Mouse (Mus musculus): Measurements from ENCODE around the gene Dexi.

Gene Dexi

GRCm38 (mm10) chr16:10542698-10543365 lies at the start of gene Dexi:
TSS of gene Dexi (minus strand) at chr16:10543054.
- DNase-seq: peak; percentile 96 to 97

- no peak for DNase-seq
Observed at GRCm38 (mm10) chr16:10586546-10586945, 43.7 kb upstream of the Dexi start.

- DNase-seq: peak in 1 of 2 experiments; percentile 36
Observed at GRCm38 (mm10) chr16:10585165-10585564, 42.3 kb upstream of the Dexi start.

GRCm38 (mm10) chr16:10581234-10581898 lies 38.5 kb upstream of the Dexi start:
- no peak for DNase-seq

GRCm38 (mm10) chr16:10578376-10578775 lies 35.5 kb upstream of the Dexi start:
- no peak for DNase-seq

- DNase-seq: no peak
Observed at GRCm38 (mm10) chr16:10577548-10577947, 34.7 kb upstream of the Dexi start.

GRCm38 (mm10) chr16:10575915-10576314 lies 33.1 kb upstream of the Dexi start:
- no peak for DNase-seq

- no peak for DNase-seq
Observed at GRCm38 (mm10) chr16:10574936-10575335, 32.1 kb upstream of the Dexi start.

- DNase-seq: no peak
Observed at GRCm38 (mm10) chr16:10571820-10572219, 29.0 kb upstream of the Dexi start.

- peak in 1 of 2 experiments; percentile 40 for DNase-seq
Observed at GRCm38 (mm10) chr16:10570708-10571107, 27.9 kb upstream of the Dexi start.

GRCm38 (mm10) chr16:10569809-10570395 lies 27.0 kb upstream of the Dexi start:
- DNase-seq: no peak

GRCm38 (mm10) chr16:10567153-10567552 lies 24.3 kb upstream of the Dexi start:
- DNase-seq: no peak

GRCm38 (mm10) chr16:10565278-10565885 lies 22.5 kb upstream of the Dexi start:
- peak; percentile 45 to 55 for DNase-seq

GRCm38 (mm10) chr16:10559991-10560390 lies 17.1 kb upstream of the Dexi start:
- DNase-seq: no peak

- no peak for DNase-seq
Observed at GRCm38 (mm10) chr16:10553858-10554257, 11.0 kb upstream of the Dexi start.

- no peak for DNase-seq
Observed at GRCm38 (mm10) chr16:10551592-10551991, 8.7 kb upstream of the Dexi start.

- no peak for DNase-seq
Observed at GRCm38 (mm10) chr16:10549600-10549999, 6.7 kb upstream of the Dexi start.

GRCm38 (mm10) chr16:10548938-10549337 lies 6.1 kb upstream of the Dexi start:
- no peak for DNase-seq

- no peak for DNase-seq
Observed at GRCm38 (mm10) chr16:10546865-10547264, 4.0 kb upstream of the Dexi start.

GRCm38 (mm10) chr16:10544995-10545622 lies 2.3 kb upstream of the Dexi start, which contains the start of gene Clec16a:
TSS of gene Clec16a (plus strand) at chr16:10545339.
- peak; percentile 94 to 96 for DNase-seq

GRCm38 (mm10) chr16:10542266-10542665 lies 588 bp downstream of the Dexi start:
- DNase-seq: peak; percentile 27 to 35

GRCm38 (mm10) chr16:10541598-10541930 lies 1.3 kb downstream of the Dexi start:
- DNase-seq: no peak

All from thymus, adult 18-20 months (tissue).